Mouse (Mus musculus) heart, embryonic 10.5 days (tissue): ENCODE measurements at regions not wholly inside any gene's neighbourhood (a gene's known extent, or its start where the extent isn't known, plus 50 kb on each side); places are given as distances from the start of the nearest gene placed in this dataset.

ENCODE experiments used
- DNase-seq: peaks from one replicate; pipeline ENCODE4 v3.0.0-alpha.2; 2017; ENCODE audit warnings: low spot score
- H3K27ac ChIP-seq: fragments of 300-500 bp; sonication (generic); 2 replicates; pipeline ENCODE4 v1.5.1; 2016; ENCODE audit warnings: mild to moderate bottlenecking
- H3K27me3 ChIP-seq: fragments of 300-500 bp; sonication (generic); 2 replicates; pipeline ENCODE4 v1.6.1; 2016; ENCODE audit warnings: mild to moderate bottlenecking; ENCODE audit not compliant: poor library complexity, insufficient read depth, severe bottlenecking
- H3K36me3 ChIP-seq: fragments of 300-500 bp; sonication (generic); 2 replicates; pipeline ENCODE4 v1.6.1; 2016; ENCODE audit warnings: mild to moderate bottlenecking, moderate library complexity
- H3K4me1 ChIP-seq: fragments of 300-500 bp; sonication (generic); 2 replicates; pipeline ENCODE4 v1.6.1; 2016; ENCODE audit warnings: mild to moderate bottlenecking
- H3K4me3 ChIP-seq: fragments of 300-500 bp; sonication (generic); 2 replicates; pipeline ENCODE4 v1.5.1; 2016; ENCODE audit warnings: mild to moderate bottlenecking, moderate library complexity
- H3K9me3 ChIP-seq: fragments of 300-500 bp; sonication (generic); 2 replicates; pipeline ENCODE4 v1.6.1; 2016; ENCODE audit warnings: mild to moderate bottlenecking, moderate library complexity
- WGBS: fragments of 180-500 bp; shearing (Covaris S2); methylation state at CpG from one replicate; pipeline ENCODE4 v1.1.7; 2016; 5-methylcytosine and 5-hydroxymethylcytosine counted together

DNA sequence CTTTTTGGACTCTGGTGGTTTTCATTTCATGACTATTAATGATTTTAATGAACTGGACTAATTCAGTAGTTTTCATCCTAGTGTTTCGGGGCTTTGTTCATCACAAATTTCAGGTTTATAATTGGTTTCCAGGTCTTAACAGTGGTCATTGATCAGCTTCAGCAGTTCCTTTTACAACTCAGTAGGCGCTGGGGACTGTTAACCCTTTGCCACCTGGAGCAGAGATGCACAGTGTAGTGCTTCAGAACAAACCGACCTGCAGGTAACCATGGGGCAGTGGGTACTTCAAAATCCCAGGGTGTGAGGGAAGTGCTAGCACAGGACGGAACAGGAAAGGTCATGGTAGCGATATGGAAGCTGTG is 180.1 kb upstream of the Mpped2 start:
- H3K9me3 ChIP-seq = no peaks in the 10 kb centered on the region
- H3K4me1 ChIP-seq = peaks cover 5% of the 10 kb centered on the region
- no peak overlapping the region for H3K27ac ChIP-seq
- H3K4me3 ChIP-seq = no peak overlapping the region
- no peaks in the 10 kb centered on the region for H3K36me3 ChIP-seq
- H3K27me3 ChIP-seq = no peaks in the 10 kb centered on the region
- no peak for DNase-seq
- 39% methylated on average over 5 of the region's 5 CpGs for WGBS

GRCm38 (mm10) chr2:106517224-106517623 is 175.8 kb upstream of the Mpped2 start:
- Histone ChIP-seq H3K4me1 (peaks cover 4% of the 10 kb centered on the region), H3K27ac (no peak overlapping the region), H3K36me3 (no peaks in the 10 kb centered on the region), H3K4me3 (no peak overlapping the region), H3K9me3 (no peaks in the 10 kb centered on the region), H3K27me3 (no peaks in the 10 kb centered on the region)
- 74% methylated on average over 5 of the region's 5 CpGs for WGBS
- no peak for DNase-seq

GRCm38 (mm10) chr2:106522961-106523360 is 170.1 kb upstream of the Mpped2 start:
- WGBS = 90% methylated on average over 3 of the region's 3 CpGs
- Histone ChIP-seq H3K27me3 (no peaks in the 10 kb centered on the region), H3K27ac (no peak overlapping the region), H3K4me3 (no peak overlapping the region), H3K36me3 (no peaks in the 10 kb centered on the region), H3K9me3 (no peaks in the 10 kb centered on the region), H3K4me1 (0 out of 2 replicates have a peak, but pooled peaks cover 3% of the 10 kb centered on the region)
- no peak for DNase-seq

DNA sequence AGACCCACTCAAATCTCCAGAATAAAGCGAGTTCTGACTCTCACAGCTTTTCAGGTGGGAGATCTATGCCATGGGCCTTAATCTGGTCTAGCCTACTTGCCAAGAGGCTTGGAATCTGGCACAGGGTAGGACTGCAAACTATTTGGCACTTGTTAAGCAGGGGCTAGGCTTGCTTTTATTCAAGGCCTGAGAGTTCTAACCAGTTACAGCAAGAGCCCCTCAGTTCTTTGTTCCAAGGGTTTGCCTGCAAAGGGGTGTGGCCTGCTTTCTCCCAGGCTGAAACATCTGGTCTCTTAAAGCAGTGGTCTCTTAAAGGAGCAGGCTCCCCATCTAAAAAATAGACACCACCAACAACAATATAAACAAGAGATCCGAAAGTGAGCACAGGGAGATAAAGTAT is 166.1 kb upstream of the Mpped2 start:
- no peaks in the 10 kb centered on the region for H3K9me3 ChIP-seq
- WGBS = 45% methylated on average over 2 of the region's 2 CpGs

DNA sequence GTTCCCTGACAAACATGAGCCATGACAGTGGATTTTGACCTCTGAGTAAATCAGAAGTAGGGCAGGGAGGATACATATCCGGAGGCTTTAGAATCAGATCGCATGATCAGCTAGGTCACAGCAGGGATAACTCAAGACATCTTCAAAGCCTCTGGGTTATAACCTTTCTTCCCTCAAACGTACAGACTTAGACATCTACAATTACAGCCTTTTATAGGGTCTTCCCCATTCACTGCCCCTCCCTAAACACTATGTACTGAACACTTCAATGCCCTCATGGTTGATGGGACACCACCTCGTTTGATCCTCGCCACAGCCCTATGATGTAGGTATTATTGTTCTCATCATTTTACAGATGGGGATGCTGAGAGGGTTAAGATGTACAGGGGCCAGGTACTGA is 163.8 kb upstream of the Mpped2 start:
- 80% methylated on average over 5 of the region's 5 CpGs for WGBS

More for the DNA sequence above, 166.1 kb upstream of the Mpped2 start:
- DNase-seq = no peak
- Histone ChIP-seq H3K36me3 (no peaks in the 10 kb centered on the region), H3K27me3 (no peaks in the 10 kb centered on the region), H3K4me3 (no peak overlapping the region), H3K4me1 (0 out of 2 replicates have a peak, but pooled peaks cover 3% of the 10 kb centered on the region), H3K27ac (peak overlapping the region; percentile 62)

DNA sequence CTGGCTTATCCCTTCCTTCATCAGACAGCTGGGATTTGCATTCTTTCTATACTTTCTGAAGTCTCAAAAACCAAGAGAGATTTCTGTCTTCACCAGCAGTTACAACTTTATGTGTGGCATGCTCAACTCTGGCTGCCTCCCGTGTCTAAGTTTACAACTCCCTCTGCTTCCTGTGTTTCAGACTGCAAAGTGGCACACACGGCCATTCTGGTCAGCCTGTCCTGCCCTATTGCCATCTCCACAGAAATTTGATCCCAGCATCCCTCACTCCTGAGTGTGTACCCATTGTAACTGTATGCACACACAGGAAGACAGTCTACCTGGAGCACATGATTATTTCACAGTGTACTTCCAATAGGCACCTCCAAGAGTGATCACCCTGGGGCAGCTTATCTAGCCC is 163.3 kb upstream of the Mpped2 start:
- Histone ChIP-seq H3K9me3 (no peaks in the 10 kb centered on the region), H3K4me1 (0 out of 2 replicates have a peak, but pooled peaks cover 3% of the 10 kb centered on the region), H3K27ac (no peak overlapping the region), H3K27me3 (no peaks in the 10 kb centered on the region), H3K4me3 (no peak overlapping the region), H3K36me3 (no peaks in the 10 kb centered on the region)
- no peak for DNase-seq
- 67% methylated on average over 2 of the region's 2 CpGs for WGBS

More for the DNA sequence above, 163.8 kb upstream of the Mpped2 start:
- Histone ChIP-seq H3K27ac (no peak overlapping the region), H3K27me3 (no peaks in the 10 kb centered on the region), H3K36me3 (no peaks in the 10 kb centered on the region), H3K4me3 (no peak overlapping the region), H3K4me1 (0 out of 2 replicates have a peak, but pooled peaks cover 3% of the 10 kb centered on the region), H3K9me3 (no peaks in the 10 kb centered on the region)
- DNase-seq = no peak

DNA sequence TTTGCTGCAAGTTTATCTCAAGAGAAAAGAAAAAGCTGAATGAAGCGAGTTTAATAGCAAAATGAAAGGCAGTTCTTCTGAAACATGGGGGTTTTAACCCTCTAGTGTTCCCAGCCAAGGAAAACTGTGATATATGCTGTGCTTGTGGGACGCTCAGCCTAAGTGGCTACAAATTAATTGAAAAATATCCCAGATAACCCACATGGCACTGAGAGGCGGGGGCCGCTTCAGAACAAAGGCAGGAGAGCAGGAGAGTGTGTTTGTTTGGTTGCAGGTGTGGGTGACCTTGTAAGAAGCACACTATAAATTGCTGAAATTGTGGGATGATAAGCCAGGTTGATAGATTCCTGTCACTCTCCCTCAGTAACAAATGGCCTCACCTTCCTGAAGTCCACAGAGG is 154.7 kb upstream of the Mpped2 start:
- no peak for DNase-seq
- Histone ChIP-seq H3K4me3 (no peak overlapping the region), H3K9me3 (no peaks in the 10 kb centered on the region), H3K27me3 (no peaks in the 10 kb centered on the region), H3K36me3 (no peaks in the 10 kb centered on the region), H3K27ac (no peak overlapping the region; the same call in 1 of the 2 replicates), H3K4me1 (peaks cover 14% of the 10 kb centered on the region; the same call in 1 of the 2 replicates)
- WGBS = 75% methylated on average over 4 of the region's 4 CpGs

DNA sequence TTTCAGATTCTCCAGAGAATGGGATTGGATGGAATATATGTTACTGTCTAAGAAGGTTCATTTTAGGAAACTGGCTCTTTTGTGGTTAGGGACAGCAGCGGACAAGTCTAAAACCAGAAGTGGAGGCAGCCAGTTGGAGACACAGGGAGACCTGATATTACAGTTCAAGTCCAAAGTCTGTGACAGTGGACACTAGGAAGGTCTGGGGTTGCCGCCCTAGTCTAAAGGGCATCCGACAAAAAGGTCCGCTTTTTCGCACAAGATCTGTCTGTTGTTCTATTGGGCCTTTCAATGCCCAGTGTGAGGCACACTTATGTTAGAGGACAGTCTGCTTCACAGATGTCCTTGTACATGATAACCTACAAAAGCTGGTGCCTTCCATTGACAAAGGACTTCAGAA is 152.9 kb upstream of the Mpped2 start:
- Histone ChIP-seq H3K27ac (no peak overlapping the region), H3K4me1 (peaks cover 14% of the 10 kb centered on the region; the same call in 1 of the 2 replicates), H3K27me3 (no peaks in the 10 kb centered on the region), H3K36me3 (no peaks in the 10 kb centered on the region), H3K9me3 (no peaks in the 10 kb centered on the region), H3K4me3 (no peak overlapping the region)
- 97% methylated on average over 5 of the region's 5 CpGs for WGBS
- no peak for DNase-seq

DNA sequence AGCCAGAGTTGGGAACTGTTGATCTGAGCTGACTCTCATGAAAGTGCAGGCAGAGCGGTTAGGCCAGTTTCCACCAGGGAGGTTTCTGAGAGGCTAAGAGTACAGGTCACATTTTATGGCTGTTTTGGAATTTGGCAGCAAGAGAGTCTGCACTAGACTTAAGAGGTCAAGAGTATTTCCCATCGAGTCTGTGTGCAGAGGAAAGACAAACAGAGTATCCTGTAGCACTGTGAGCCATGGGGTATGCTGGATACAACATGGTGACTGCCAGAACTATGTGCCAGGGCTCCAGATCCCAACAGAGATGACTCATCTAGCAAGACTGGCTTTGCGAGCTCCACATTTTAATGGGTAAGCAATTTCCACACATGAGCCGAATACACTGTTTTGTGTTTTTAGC is 146.0 kb upstream of the Mpped2 start:
- no peak for DNase-seq
- Histone ChIP-seq H3K4me3 (no peak overlapping the region), H3K9me3 (no peaks in the 10 kb centered on the region), H3K4me1 (no peaks in the 10 kb centered on the region), H3K36me3 (no peaks in the 10 kb centered on the region), H3K27ac (no peak overlapping the region), H3K27me3 (no peaks in the 10 kb centered on the region)
- WGBS = 82% methylated on average over 4 of the region's 4 CpGs

- no peak overlapping the region for H3K27ac ChIP-seq
- WGBS = 84% methylated on average over 5 of the region's 5 CpGs
- H3K9me3 ChIP-seq = no peaks in the 10 kb centered on the region
Observed at GRCm38 (mm10) chr2:106553666-106554065, 139.4 kb upstream of the Mpped2 start.

DNA sequence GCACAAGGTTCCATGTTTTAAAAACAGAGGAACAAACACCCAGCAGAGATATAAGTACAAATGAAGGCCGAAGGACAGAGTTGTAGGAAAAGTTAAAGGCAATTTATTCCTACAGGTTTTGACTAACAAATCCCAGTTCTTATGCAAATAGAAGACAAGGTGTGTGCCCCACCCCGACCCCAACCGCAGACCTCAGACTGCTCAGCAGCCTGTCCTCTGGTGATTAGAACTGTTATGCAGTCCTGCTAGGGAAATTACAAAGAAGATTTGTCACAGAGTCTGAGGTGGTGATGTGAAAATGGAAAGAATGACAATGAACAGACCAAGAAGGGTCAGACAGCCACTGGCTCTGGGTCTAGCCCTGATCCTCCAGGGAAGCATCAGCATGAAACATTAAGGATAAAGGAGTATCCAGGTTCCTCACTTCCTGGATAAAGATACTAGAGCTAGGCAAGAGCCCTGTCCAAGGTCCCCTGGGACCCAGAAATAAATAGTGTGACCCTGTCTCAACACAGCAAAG is 131.4 kb upstream of the Mpped2 start:
- no peak for DNase-seq
- H3K4me3 ChIP-seq = no peak overlapping the region

More at GRCm38 (mm10) chr2:106553666-106554065, 139.4 kb upstream of the Mpped2 start:
- H3K4me1 ChIP-seq = no peaks in the 10 kb centered on the region
- no peak overlapping the region for H3K4me3 ChIP-seq
- H3K27me3 ChIP-seq = no peaks in the 10 kb centered on the region
- no peak for DNase-seq
- no peaks in the 10 kb centered on the region for H3K36me3 ChIP-seq

DNA sequence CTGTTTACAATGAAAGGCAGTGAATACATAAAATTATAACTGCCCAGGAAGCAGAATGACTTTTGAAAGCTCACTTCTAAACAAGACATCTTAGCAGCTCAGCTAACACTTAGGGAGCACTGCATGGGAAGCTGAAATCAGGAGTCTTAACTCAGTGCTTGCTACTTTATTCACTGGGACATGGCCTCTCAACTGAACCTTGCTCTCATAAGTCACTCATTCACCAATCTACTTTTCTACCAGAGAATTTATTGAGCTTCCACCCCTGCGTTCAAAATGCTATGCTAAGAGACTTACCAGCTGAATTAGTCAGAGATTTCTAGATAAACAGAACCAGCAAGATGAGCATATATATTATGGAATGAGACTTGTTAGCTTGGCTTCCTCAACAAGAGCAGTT is 122.8 kb upstream of the Mpped2 start:
- WGBS = 80% methylated on average over 1 of the region's 1 CpGs
- no peaks in the 10 kb centered on the region for H3K4me1 ChIP-seq
- no peak for DNase-seq
- H3K27ac ChIP-seq = no peak overlapping the region
- H3K36me3 ChIP-seq = no peaks in the 10 kb centered on the region
- no peak overlapping the region for H3K4me3 ChIP-seq
- H3K9me3 ChIP-seq = no peaks in the 10 kb centered on the region
- H3K27me3 ChIP-seq = no peaks in the 10 kb centered on the region

More for the DNA sequence above, 131.4 kb upstream of the Mpped2 start:
- H3K36me3 ChIP-seq = no peaks in the 10 kb centered on the region
- 56% methylated on average over 3 of the region's 3 CpGs for WGBS
- no peaks in the 10 kb centered on the region for H3K9me3 ChIP-seq
- no peaks in the 10 kb centered on the region for H3K27me3 ChIP-seq
- H3K27ac ChIP-seq = no peak overlapping the region
- no peaks in the 10 kb centered on the region for H3K4me1 ChIP-seq

- H3K27ac ChIP-seq = no peak overlapping the region
- H3K27me3 ChIP-seq = no peaks in the 10 kb centered on the region
- no peaks in the 10 kb centered on the region for H3K36me3 ChIP-seq
- H3K9me3 ChIP-seq = no peaks in the 10 kb centered on the region
- no peak for DNase-seq
- 82% methylated on average over 3 of the region's 3 CpGs for WGBS
- no peaks in the 10 kb centered on the region for H3K4me1 ChIP-seq
- H3K4me3 ChIP-seq = no peak overlapping the region
Observed at GRCm38 (mm10) chr2:106571346-106571745, 121.7 kb upstream of the Mpped2 start.

- Histone ChIP-seq H3K36me3 (no peaks in the 10 kb centered on the region), H3K4me1 (no peaks in the 10 kb centered on the region; the same call in 1 of the 2 replicates), H3K4me3 (no peak overlapping the region), H3K27me3 (no peaks in the 10 kb centered on the region), H3K27ac (no peak overlapping the region), H3K9me3 (no peaks in the 10 kb centered on the region)
- no peak for DNase-seq
- 65% methylated on average over 2 of the region's 2 CpGs for WGBS
Observed at GRCm38 (mm10) chr2:106571913-106572312, 121.2 kb upstream of the Mpped2 start.
